Mouse (Mus musculus): ENCODE measurements around the gene Fam172a.

DNA sequence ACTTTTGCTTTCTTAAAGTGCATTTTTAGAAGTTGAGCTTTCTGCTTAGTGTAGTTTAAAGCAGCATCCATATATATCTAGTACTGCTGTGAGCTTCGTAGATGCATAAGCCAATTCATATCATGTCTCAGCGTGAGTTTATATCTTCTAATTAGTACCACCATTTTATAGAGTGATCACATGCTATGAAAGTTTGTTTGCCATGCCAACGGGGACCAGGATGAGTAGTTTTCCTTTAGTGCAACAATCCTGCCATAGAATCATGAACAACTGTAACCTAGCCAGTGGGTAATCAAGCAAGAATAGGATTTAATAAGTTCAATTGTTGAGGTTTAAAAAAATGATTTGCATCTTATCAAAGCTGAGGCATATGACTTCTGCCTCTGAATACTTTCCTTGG lies 398.8 kb downstream of the Fam172a start:
- TF ChIP-seq CTCF (IDR thresholded peaks at IDR 0.05; ENCODE audit: extremely low read depth, insufficient read depth, low read length), result no peak
- no peak for TF ChIP-seq POLR2A (IDR thresholded peaks at IDR 0.05; ENCODE audit: extremely low read depth, insufficient read depth, low read length)

Data from cortical plate, adult 2 months (tissue).